Mouse (Mus musculus): ENCODE results near the gene Fam104a.

DNA sequence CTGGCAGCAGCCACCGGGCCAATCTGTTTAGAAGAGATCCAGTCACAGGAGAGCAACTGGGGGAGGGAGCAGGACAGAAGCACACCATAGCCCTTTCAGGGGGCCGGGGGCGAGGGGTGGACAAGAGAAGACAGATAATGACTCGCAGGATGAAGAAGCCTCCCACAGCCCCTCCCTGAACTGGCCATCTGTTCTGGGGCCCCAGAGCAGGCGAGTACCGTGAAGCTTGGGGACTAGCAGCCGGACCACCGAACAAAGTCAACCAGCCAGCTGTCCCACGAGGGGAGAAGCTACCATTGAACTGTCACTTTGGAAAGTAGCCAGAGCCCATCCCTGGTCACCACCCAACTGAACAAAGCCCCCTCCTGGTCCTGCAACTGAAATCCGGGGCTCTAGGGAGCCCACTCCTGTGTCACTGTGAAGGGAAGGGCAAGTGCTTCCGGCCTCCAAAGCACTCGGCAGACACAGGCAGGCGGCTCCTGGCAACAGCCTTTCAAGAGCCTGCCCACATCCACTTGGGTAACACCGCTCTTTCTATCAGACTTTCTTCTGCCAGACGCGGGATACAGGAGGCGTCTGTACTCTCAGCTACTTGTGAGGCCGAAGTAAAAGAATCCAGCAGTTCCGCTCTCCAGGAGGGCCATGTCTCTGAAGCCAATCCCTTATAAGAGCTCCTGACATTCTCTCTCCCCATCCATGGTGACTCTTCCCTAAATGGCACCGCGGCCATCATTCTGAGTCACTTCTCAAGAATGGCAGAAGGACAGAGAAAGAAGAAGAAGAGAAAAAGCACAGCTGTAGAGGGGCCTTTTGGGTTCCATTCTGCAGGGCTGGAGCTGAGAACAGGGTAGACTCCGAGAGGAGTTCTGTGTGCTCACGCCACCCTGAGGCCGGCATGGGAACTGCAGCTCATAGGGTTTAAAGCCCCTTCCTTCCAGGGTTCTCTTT is 72.0 kb downstream of the Fam104a start:
- TF ChIP-seq EP300 (IDR thresholded peaks at IDR 0.05; ENCODE audit: insufficient read depth, low read depth, low read length): no peak
- TF ChIP-seq POLR2A (IDR thresholded peaks at IDR 0.05; ENCODE audit: insufficient read depth, low read length): no peak
